In genomic region chr6:142477239-142477638, GRCm38 (mm10) we compare ENCODE assay signal across 13 mouse cellular contexts. TPM values are rescaled to one million over a fixed set of nuclear protein-coding genes. Genes with fewer than 3 reads are reported as not detected.
DNase-seq lines count a peak whose midpoint lies in the region; ATAC-seq and TF ChIP-seq lines count a peak whose summit lies in the region.
"Had no signal": no experiment of that assay in that cellular context is flagged by ENCODE, and none has a peak within 500 bp of the region (broad histone marks: within the 10 kb centered on the region; RNA-seq: fewer than 3 reads in every experiment).

No protein-coding gene starts in this region.

- H3K27ac ChIP-seq in kidney, postnatal 0 days, result no peak overlapping the region
- H3K27ac ChIP-seq in kidney, embryonic 16.5 days (ENCODE audit: low read length), result no peak overlapping the region
- no peak overlapping the region for H3K27ac ChIP-seq in stomach, postnatal 0 days (replicated peaks)
- H3K27ac ChIP-seq: hindbrain, embryonic 15.5 days; limb, embryonic 15.5 days; midbrain, embryonic 15.5 days had no signal

- H3K4me3 ChIP-seq in kidney, postnatal 0 days (replicated peaks; ENCODE audit: low read depth, low read length), result no peak overlapping the region
- no peak overlapping the region for H3K4me3 ChIP-seq in kidney, embryonic 16.5 days (ENCODE audit: low read length)
- H3K4me3 ChIP-seq in stomach, postnatal 0 days (ENCODE audit: low read depth, low read length), result no peak overlapping the region
- H3K4me3 ChIP-seq: hindbrain, embryonic 15.5 days; limb, embryonic 15.5 days; midbrain, embryonic 15.5 days had no signal

- H3K36me3 ChIP-seq in kidney, postnatal 0 days (ENCODE audit: insufficient read depth, low read length), result no peaks in the 10 kb centered on the region
- no peaks in the 10 kb centered on the region for H3K36me3 ChIP-seq in kidney, embryonic 16.5 days (ENCODE audit: insufficient read depth, low read length)
- no peaks in the 10 kb centered on the region for H3K36me3 ChIP-seq in stomach, postnatal 0 days (ENCODE audit: control insufficient read depth, insufficient read depth, low read length)
- H3K36me3 ChIP-seq: hindbrain, embryonic 15.5 days; limb, embryonic 15.5 days; midbrain, embryonic 15.5 days had no signal

- H3K4me1 ChIP-seq in kidney, postnatal 0 days (replicated peaks; ENCODE audit: insufficient read depth, low read length), result no peaks in the 10 kb centered on the region
- H3K4me1 ChIP-seq in kidney, embryonic 16.5 days (ENCODE audit: insufficient read depth, low read length), result no peaks in the 10 kb centered on the region
- no peaks in the 10 kb centered on the region for H3K4me1 ChIP-seq in stomach, postnatal 0 days (replicated peaks; ENCODE audit: control insufficient read depth, insufficient read depth)
- H3K4me1 ChIP-seq: hindbrain, embryonic 15.5 days; limb, embryonic 15.5 days; midbrain, embryonic 15.5 days had no signal

- H3K4me2 ChIP-seq in kidney, postnatal 0 days (ENCODE audit: low read length), result no peak overlapping the region
- H3K4me2 ChIP-seq in kidney, embryonic 16.5 days (replicated peaks; ENCODE audit: low read depth, low read length), result no peak overlapping the region
- H3K4me2 ChIP-seq in stomach, postnatal 0 days (replicated peaks; ENCODE audit: low read depth), result no peak overlapping the region
- H3K4me2 ChIP-seq: hindbrain, embryonic 15.5 days; limb, embryonic 15.5 days; midbrain, embryonic 15.5 days had no signal

- peak; percentile 9 for DNase-seq in adrenal gland, postnatal 14 days
- DNase-seq in adrenal gland, postnatal 4 days (ENCODE audit: low spot score in 2 of 2), result no peak
- DNase-seq in kidney, postnatal 0 days (ENCODE audit: low spot score), result peak; percentile 37
- DNase-seq in urinary bladder, postnatal 14 days (ENCODE audit: low spot score), result peak; percentile 29
- no peak for DNase-seq in urinary bladder, adult 2 months (ENCODE audit: low spot score)
- DNase-seq in stomach, postnatal 0 days (ENCODE audit: low spot score), result no peak
- no peak for DNase-seq in spleen, postnatal 14 days (ENCODE audit: low spot score in 2 of 2)

- no peak for ATAC-seq in kidney, postnatal 0 days (replicated peaks; ENCODE audit: low FRiP score, low read depth)
- ATAC-seq in kidney, embryonic 16.5 days (ENCODE audit: low FRiP score, low TSS enrichment), result no peak
- no peak for ATAC-seq in stomach, postnatal 0 days (ENCODE audit: low FRiP score, low TSS enrichment)
- ATAC-seq: midbrain, embryonic 15.5 days had no signal

- H3K27me3 ChIP-seq in kidney, postnatal 0 days (ENCODE audit: insufficient read depth, low read length), result no peaks in the 10 kb centered on the region
- no peaks in the 10 kb centered on the region for H3K27me3 ChIP-seq in kidney, embryonic 16.5 days (ENCODE audit: insufficient read depth, low read length)
- H3K27me3 ChIP-seq in stomach, postnatal 0 days (ENCODE audit: control insufficient read depth, insufficient read depth, low read length), result no peaks in the 10 kb centered on the region
- H3K27me3 ChIP-seq: hindbrain, embryonic 15.5 days; limb, embryonic 15.5 days; midbrain, embryonic 15.5 days had no signal

- peak; percentile 61 for TF ChIP-seq CTCF in kidney, postnatal 0 days (IDR thresholded peaks at IDR 0.05; ENCODE audit: low read depth)
- peak; percentile 69 for TF ChIP-seq CTCF in stomach, postnatal 0 days (IDR thresholded peaks at IDR 0.05; ENCODE audit: low read depth)

- no peaks in the 10 kb centered on the region for H3K9me3 ChIP-seq in kidney, postnatal 0 days (replicated peaks; ENCODE audit: low read length)
- no peaks in the 10 kb centered on the region for H3K9me3 ChIP-seq in kidney, embryonic 16.5 days (ENCODE audit: low read length)
- no peaks in the 10 kb centered on the region for H3K9me3 ChIP-seq in stomach, postnatal 0 days (ENCODE audit: control insufficient read depth, low read length)
- H3K9me3 ChIP-seq: hindbrain, embryonic 15.5 days; limb, embryonic 15.5 days; midbrain, embryonic 15.5 days had no signal

- WGBS in kidney, postnatal 0 days, result 83% methylated on average over 7 of the region's 7 CpGs
- WGBS in kidney, embryonic 16.5 days, result 77% methylated on average over 7 of the region's 7 CpGs
- 76% methylated on average over 7 of the region's 7 CpGs for WGBS in stomach, postnatal 0 days

- TF ChIP-seq EP300 in stomach, postnatal 0 days (optimal IDR thresholded peaks at IDR 0.05), result no peak

- H3K9ac ChIP-seq in kidney, postnatal 0 days (ENCODE audit: low read depth, low read length), result no peak overlapping the region
- H3K9ac ChIP-seq in kidney, embryonic 16.5 days (replicated peaks; ENCODE audit: low read length), result no peak overlapping the region
- H3K9ac ChIP-seq in stomach, postnatal 0 days (ENCODE audit: low read length), result no peak overlapping the region
- H3K9ac ChIP-seq: hindbrain, embryonic 15.5 days; limb, embryonic 15.5 days; midbrain, embryonic 15.5 days had no signal

RNA-seq across cellular contexts. Expression of gene Gys2, which starts 4.3 kb away (rescaled TPM):
- 4.3 and 15.7 TPM in 2 replicates for total RNA-seq in adrenal gland, postnatal 14 days (2021)
- 10 to 100 TPM in 1 of 2 experiments, under 1 TPM in 1; 0.50 to 13.2 TPM for total RNA-seq in adrenal gland, postnatal 4 days (2021)
- not detected in 2 replicates for polyA plus RNA-seq in kidney, postnatal 0 days (2015; fragmentation: Nextera tagmentation; extraction: Ambion mirVana)
- 0.27 TPM in 2 replicates for polyA plus RNA-seq in kidney, embryonic 16.5 days (2015; fragmentation: Nextera tagmentation; extraction: Ambion mirVana)
- polyA plus RNA-seq in urinary bladder, adult 2 months (2012; rRNA removed), result 0.04 and 0.44 TPM in 2 replicates
- 0.07 and 0.58 TPM in 2 replicates for polyA plus RNA-seq in stomach, postnatal 0 days (2015; fragmentation: Nextera tagmentation; extraction: Ambion mirVana)
- total RNA-seq: neutrophil, adult 5-6 weeks had no signal
- polyA plus RNA-seq: forebrain, embryonic 11.5 days; hindbrain, embryonic 15.5 days; limb, embryonic 15.5 days had no signal

RNA-seq across cellular contexts. Expression of gene Ldhb, which starts 30.5 kb away (rescaled TPM):
- 446 and 476 TPM in 2 replicates for total RNA-seq in adrenal gland, postnatal 14 days (2021)
- total RNA-seq in adrenal gland, postnatal 4 days (2021), result 100 to 1,000 TPM; 148 to 257 TPM
- polyA plus RNA-seq in kidney, postnatal 0 days (2015; fragmentation: Nextera tagmentation; extraction: Ambion mirVana), result 1,564 and 1,601 TPM in 2 replicates
- 945 and 1,022 TPM in 2 replicates for polyA plus RNA-seq in kidney, embryonic 16.5 days (2015; fragmentation: Nextera tagmentation; extraction: Ambion mirVana)
- 564 and 701 TPM in 2 replicates for polyA plus RNA-seq in urinary bladder, adult 2 months (2012; rRNA removed)
- polyA plus RNA-seq in stomach, postnatal 0 days (2015; fragmentation: Nextera tagmentation; extraction: Ambion mirVana), result 151 and 174 TPM in 2 replicates

Comparison
In these comparisons a context has a peak if more than half of its experiments do, and no peak if none do; other contexts are left out.
1. DNase-seq: peak in adrenal gland, postnatal 14 days (single experiment), kidney, postnatal 0 days (single experiment) and urinary bladder, postnatal 14 days (single experiment); none in adrenal gland, postnatal 4 days (0 of 2), urinary bladder, adult 2 months (single experiment), stomach, postnatal 0 days (single experiment) and spleen, postnatal 14 days (0 of 2).